Mouse (Mus musculus): ENCODE measurements around the gene Aip. TPM values are rescaled to one million over a fixed set of nuclear protein-coding genes. Genes with fewer than 3 reads are reported as not detected.

Gene Aip
- total RNA-seq, 2 experiments from 2014 or later = 56.8 to 64.0 TPM

DNA sequence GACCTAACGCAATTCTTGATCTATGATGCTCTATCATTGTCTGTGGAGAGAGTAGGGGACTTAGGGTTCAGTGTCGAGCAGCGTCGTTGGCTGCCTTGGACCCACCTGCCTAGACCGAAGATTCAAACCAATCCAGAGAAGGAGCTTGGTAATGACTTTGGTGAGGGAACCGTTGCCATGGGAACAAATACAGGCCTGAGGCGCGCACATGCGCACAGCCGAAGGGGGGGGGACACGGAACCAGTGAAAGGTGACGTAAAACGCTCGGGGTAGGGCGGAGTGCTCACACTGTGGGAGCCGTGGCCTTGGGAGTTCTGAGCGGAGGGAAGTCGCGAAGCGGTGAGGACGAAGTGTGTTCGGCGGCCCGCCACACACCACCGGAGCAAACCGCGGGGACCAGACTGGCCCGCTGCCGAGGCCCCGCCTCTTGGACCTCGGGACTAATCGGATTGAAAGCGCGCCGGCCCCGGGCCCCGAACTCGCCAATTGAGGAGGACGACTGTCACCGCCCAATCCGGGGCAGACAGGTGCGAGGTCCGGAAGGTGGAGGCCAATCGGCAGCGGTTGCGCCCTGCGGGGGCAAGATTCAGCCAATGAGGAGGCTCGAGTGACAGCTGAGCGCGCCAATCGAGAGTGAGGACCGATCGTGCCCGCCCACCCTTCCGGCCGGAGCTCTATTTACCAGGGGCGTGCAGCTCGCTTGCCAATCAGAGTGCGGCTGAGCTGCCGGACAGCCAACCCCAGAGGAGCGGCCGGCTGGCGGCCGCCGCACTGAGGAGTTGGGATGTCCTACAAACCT, 28.8 kb downstream of the Aip start, which contains the start of gene Cdk2ap2:
TSS of gene Cdk2ap2 (plus strand) at position 541 of the 799 bp plus-strand sequence.
- intact Hi-C loops (cut with DNase I) = no loop called here

DNA sequence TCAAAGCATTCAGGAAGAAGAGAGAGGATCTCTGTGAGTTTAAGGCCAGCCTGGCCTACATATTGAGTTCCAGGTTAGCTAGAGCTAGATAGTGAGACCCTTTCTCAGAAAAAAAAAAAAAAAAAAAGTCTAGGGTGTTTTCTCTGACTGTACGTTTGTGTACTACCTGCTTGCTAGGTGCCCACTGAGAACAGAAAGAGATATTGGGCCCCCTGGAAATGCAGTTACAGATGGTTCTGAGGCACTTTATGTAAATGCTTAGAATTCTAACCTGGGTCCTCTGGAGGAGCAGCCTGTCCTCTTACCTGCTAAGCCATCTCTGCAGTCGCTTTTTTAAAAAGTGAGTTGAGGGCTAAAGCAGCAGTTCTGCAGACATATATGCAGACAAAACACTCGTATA, 29.9 kb downstream of the Aip start:
- DNase-seq = no peak
- intact Hi-C loops (cut with DNase I) = no loop called here

More for the DNA sequence above, 28.8 kb downstream of the Aip start, which contains the start of gene Cdk2ap2:
- peak; percentile 100 for DNase-seq

GRCm38 (mm10) chr19:4094774-4095303, 30.8 kb downstream of the Aip start:
- intact Hi-C loops (cut with DNase I) = no loop called here
- no peak for DNase-seq

- intact Hi-C loops (cut with DNase I) = no loop called here
- DNase-seq = no peak
Observed at GRCm38 (mm10) chr19:4094348-4094747, 31.3 kb downstream of the Aip start.

DNA sequence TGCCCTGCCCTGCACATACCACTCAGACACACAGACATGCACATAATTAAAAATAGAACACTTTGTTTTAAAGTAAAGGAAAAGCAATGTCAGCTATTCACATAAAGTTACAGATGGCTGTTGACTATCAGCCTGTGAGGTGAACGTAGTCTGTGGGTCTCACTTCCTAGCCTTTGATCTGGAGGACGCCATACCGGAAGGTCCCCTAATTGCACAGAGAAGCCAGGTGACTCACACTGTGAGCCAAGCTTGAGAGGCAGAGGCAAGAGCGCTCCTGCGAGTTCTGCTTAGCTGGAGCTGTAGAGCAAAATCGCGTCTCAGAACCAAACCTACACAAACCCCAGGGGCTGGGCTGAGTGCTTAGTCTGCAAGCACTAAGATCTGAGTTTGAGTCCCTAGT, 31.9 kb downstream of the Aip start:
- DNase-seq = no peak
- intact Hi-C loops (cut with DNase I) = no loop called here

DNA sequence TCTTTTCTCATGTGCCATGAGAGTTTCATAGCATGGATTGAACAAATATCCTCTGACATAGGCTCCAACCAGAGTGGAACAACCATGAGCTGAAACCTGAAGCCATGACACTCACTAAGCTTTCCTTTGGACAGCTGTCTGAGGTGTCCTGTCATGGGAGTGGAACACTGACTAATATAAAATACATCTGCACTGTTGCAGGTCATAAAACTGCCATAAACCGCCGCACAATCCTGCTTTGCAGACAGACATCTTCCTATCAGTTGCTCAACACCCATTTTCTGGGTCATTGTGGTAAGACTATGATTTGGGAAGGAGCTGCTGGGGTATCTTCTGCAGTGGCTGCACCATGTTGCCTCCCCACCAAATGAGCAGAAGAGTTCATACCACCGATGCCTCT, 32.9 kb downstream of the Aip start:
- no peak for DNase-seq
- intact Hi-C loops (cut with DNase I) = no loop called here

DNA sequence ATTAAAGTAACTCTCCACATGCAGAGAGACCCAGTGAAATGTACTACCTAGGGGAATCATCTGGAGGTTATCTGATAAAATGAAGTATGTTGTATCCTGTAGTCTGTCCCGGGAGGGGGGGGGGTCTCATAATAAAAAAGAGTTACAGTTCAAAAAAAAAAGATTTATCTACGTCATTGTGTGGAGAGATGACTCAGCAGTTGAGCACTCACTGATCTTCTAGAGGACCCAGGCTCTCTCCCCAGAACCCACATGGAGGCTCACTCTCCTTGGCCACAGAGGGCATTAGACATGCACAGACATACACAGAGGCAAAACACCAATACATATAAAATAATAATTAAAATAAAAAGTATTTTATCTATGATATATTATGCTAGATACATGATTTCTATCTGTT, 34.3 kb downstream of the Aip start:
- no peak for DNase-seq
- intact Hi-C loops (cut with DNase I) = no loop called here

- no peak for DNase-seq
Observed at GRCm38 (mm10) chr19:4090446-4090845, 35.2 kb downstream of the Aip start.

GRCm38 (mm10) chr19:4089128-4089527, 36.5 kb downstream of the Aip start:
- intact Hi-C loops (cut with DNase I) = no loop called here
- DNase-seq = no peak

More at GRCm38 (mm10) chr19:4090446-4090845, 35.2 kb downstream of the Aip start:
- intact Hi-C loops (cut with DNase I) = no loop called here

DNA sequence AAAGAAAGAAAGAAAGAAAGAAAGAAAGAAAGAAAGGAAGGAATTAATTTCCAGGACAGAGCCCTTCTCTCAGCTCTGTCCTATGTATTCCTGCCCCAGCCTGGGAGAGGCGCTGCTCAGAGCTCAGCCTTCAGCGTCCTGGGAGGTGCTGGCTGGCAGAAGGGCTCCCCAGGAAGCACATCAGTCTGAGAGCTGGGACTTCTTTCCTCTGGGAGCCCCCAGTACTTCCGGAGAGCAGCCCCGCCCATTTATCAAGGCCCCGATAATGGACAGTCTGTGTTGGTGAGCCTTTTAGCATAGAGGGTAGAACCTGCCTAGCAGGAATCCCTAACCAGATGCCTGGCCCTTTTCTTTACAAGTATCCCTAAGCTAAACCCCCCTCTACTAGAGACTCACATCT, 37.5 kb downstream of the Aip start:
- DNase-seq = no peak
- intact Hi-C loops (cut with DNase I) = no loop called here

- no peak for DNase-seq
- intact Hi-C loops (cut with DNase I) = no loop called here
Observed at GRCm38 (mm10) chr19:4087090-4087489, 38.6 kb downstream of the Aip start.

- no peak for DNase-seq
- intact Hi-C loops (cut with DNase I) = no loop called here
Observed at GRCm38 (mm10) chr19:4086156-4086555, 39.5 kb downstream of the Aip start.

GRCm38 (mm10) chr19:4084984-4085383, 40.7 kb downstream of the Aip start:
- no peak for DNase-seq
- intact Hi-C loops (cut with DNase I) = no loop called here

GRCm38 (mm10) chr19:4083826-4084225, 41.8 kb downstream of the Aip start:
- intact Hi-C loops (cut with DNase I) = no loop called here
- no peak for DNase-seq

DNA sequence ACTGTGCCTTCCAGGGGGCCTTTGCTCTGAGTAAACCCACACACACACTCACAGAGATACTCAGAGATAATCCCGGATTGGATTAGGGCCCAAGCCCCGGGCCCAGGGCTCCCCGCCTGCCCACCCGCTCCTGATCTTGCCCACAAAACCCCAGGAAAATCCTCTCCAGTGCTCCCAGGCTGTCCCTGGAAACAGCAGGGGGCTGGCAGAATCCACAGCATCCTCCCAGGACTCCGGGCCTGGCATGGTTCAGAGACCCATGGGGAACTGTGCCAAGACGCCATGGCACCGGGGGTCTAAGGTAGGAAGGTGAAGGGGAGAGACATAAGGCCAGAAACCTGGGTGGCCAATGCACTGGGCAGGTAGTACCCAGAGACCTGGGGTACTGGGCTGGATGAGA, 42.3 kb downstream of the Aip start:
- no peak for DNase-seq
- intact Hi-C loops (cut with DNase I) = no loop called here

- intact Hi-C loops (cut with DNase I) = no loop called here
- no peak for DNase-seq
Observed at GRCm38 (mm10) chr19:4082219-4082965, 43.3 kb downstream of the Aip start.

DNA sequence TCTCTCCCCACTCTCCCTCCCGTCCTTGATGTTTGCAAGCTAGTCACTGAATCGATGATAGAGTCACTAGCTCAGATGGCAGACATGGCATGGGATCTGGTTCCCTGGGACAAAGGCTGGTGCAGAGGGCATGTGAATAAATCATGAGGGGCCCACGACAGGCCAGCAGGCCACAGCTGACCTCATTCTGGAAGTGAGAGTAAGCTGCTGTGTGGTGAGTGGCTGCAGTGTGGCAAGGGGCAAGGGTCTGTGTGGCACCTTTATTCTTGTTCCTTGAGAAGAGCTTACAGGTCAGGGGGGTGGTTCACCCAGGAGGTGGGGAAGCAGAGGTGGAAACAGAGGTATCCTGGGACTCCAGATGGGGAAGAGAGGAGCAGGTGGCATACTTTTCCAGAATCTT, 44.3 kb downstream of the Aip start, which contains the start of gene Cabp2:
TSS of gene Cabp2 (plus strand) at position 185 of the 400 bp plus-strand sequence.
- intact Hi-C loops (cut with DNase I) = no loop called here
- DNase-seq = no peak

- DNase-seq = no peak
- intact Hi-C loops (cut with DNase I) = no loop called here
Observed at GRCm38 (mm10) chr19:4080511-4081009, 45.1 kb downstream of the Aip start.

- intact Hi-C loops (cut with DNase I) = no loop called here
- DNase-seq = no peak
Observed at GRCm38 (mm10) chr19:4079594-4079993, 46.1 kb downstream of the Aip start.

- DNase-seq = no peak
- intact Hi-C loops (cut with DNase I) = no loop called here
Observed at GRCm38 (mm10) chr19:4075531-4075930, 50.1 kb downstream of the Aip start.

GRCm38 (mm10) chr19:4072706-4073424, 52.8 kb downstream of the Aip start:
- intact Hi-C loops (cut with DNase I) = no loop called here
- DNase-seq = no peak

All from heart, postnatal 36 days (tissue).